Mouse (Mus musculus): ENCODE measurements around the gene Rcl1.
A peak's percentile ranks its signal among the peaks of the same experiment; 100 is the strongest.

The Rcl1 gene

DNA sequence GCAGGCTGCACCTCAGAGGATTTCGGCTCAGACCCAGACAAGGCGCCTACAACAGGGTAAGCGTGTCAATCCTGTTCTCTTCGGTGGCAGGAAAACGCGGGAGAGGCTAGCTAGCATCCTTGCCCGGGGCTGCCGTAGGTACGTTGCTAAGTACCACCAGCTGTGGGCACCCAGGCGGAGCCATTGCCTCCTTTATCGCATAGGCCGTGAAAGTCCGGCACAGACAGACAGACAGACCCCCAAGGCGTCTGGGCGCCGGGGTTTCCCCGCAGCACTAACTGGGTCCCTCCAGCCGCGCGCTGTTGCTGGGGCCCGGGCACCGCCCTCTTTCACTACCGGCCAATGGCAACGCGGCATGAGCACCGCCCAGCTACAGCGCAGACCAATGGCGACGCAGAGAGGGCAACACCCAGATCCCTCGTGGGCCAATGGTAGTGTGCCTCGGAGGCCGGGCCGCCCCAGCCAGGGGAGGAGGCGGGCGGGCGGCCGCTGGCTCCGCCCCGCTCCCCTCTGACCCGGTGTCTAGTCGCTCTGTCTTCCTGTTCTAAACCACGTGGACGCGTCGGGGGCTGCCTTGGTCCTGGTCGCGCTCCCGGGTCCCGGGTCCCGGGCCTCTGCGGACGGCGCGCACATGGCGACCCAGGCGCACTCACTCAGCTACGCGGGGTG, at the start of gene Rcl1:
Gene Rcl1 (plus strand): TSS at position 502 of the 669 bp plus-strand sequence.
- DNase-seq (ENCODE audit: low spot score) = peak; percentile 98

DNA sequence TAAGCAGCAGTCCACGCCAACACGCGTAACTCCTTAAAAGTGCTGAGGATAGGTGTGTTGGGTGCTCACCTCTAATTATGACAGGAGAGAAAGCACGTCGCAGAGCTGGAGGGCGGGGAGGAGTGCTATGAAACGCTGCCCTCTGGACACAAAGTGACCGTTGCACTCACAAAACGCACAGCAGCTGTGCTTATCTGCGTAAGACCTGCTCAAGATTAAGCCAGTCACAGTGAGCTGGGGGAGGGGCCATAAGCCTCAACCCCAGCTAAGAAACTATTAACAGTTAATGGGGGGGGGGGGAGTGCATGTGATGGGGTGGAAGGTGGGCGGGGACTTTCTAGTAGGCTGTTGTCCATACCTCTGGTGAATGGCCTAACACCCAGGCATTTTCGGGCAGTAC, 48.4 kb upstream of the Rcl1 start:
- no peak for DNase-seq (ENCODE audit: low spot score)

DNA sequence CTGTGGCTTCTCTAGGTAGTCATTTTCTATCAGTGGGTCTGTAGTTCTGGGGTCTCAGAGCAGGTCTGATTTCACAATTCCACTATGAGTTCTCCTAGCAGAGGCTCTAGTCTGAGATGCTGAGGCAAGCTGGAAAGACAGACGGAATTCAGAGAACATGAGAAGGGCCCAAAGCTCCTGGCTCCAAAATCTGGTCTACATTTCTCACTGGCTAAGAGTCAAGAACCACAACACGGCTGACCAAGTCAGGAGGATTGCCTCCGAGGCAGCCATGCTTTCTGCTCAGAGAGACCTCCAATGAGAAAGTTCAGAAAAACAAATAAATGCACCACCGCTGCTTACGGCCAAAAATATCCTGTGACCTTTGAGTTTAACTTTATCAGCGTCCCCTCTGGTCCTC, 46.6 kb upstream of the Rcl1 start:
- DNase-seq (ENCODE audit: low spot score) = no peak

DNA sequence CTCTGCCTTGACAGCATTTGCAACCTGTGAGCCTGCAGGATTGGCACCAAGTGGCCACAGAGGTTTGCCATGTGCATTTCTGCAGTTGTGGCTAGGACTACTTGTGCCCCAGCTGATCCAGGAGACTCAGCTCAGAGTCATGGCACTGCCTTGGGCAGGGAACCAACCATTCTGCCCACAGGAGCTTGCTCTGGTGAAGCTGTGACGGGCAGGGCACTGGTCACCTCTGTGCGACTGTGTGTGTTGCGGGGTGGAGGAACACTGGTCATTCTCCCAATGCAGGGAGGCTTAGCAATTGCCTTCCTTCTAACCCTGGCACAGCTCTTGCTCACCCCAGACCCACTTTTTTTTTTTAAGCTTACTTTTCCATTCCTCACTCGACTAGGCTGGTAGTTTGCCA, 45.7 kb upstream of the Rcl1 start:
- no peak for DNase-seq (ENCODE audit: low spot score)

DNA sequence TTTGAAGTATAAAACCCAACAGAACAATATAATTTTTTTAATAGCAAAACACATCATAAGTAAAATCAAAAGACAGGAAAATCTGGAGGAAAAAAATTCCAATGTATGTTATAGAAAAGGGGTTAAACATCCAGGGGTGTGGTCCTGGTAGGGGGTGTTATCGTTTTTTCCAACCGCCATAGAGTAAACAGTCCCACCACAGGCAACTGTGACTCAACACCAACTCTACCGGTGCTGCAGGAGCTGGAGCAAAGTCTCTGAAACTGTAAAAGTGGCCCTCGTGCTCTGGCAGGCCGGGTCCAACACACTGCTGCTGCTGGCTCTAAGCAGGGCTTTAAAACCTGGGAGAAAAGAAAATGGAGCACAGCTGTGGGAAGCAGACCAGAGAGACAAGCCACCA, 42.4 kb upstream of the Rcl1 start:
- no peak for DNase-seq (ENCODE audit: low spot score)

DNA sequence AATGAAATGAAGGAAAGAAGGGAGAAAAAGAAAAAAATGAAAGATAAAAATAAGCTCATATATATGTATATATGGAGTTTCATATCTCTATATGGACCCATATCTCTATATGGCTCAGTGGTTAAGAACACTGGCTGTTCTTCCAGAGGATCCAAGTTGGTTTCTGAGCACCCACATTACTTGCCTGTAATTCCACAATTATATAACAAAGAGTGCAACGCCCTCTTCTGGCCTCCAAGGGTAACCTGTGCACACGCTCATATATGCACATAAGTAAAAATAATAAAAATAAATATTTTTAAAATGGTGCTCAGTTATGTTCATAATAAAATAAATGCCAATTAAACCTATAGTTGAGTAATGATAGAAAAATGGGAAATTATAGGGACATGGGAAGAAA, 41.5 kb upstream of the Rcl1 start:
- no peak for DNase-seq (ENCODE audit: low spot score)

DNA sequence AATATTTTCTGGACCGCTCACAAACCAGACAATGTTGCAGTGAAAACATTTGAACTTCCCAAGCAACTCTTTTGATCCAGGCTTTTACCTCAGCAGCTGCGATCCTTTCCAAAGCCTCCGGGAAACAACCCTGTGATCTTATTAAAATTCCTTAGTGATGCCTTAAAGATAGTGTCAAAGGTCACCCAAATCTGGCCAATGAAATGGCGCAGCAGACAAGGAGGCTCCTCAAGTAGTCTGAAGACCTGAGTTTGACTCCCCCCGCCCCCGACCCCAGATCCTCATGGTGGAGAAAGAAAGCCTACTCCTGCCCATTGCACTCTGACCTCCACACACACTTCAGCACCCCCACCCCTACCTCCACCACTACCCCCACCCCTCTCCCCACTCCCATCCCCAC, 40.9 kb upstream of the Rcl1 start:
- DNase-seq (ENCODE audit: low spot score) = no peak

DNA sequence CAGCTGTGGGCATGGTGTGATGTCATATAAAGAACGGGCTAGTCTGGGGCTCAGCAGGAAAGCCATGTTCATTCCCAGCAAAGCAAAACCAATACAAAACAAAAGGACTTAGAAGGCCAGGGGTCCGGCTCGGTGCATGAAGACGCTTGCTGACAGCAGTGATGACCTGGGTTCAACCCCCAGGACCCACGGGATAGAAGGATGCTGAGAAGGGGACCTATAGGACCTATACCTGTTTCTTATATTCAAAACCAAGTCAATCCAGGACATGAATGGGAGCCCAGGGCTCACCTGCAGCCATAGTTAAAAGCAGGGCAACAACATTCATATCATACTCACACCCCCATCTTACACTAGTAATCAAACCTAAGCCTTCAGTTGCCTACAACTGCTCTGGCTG, 38.2 kb upstream of the Rcl1 start:
- DNase-seq (ENCODE audit: low spot score) = no peak

DNA sequence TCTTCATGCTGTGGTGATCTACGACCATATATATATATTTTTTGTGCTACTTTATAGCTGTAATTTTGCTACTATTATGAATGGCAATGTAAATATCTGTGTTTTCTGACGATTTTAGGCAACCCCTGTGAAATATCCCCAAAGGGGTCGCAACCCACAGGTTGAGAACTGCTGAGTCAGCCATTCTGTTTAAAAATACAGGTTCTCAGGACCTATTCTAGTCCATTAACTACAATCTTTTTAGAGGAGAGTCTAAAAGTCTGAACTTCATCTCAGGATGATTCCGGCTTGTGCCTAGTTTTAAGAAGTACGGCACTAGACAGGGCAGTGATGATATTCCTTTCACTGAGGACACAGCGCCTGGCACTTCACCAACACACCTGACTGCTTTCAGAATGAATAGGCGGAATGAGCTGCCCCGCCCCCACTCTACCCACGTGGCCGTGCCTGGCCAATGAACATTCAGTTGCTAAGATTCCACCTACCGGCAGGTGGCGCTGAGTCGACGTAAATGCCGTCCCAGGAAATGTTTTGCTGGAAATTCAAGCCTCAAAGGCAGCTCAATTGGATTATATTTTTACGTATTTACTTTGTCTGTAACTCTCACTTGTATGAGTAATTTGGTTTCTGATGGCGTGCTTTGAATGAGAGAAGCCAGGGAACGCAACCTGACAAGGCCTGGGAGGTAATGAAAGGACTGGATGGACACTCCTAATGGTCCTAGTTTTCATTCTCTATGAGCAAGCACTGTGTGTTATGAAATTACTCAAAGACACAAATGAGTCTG, 37.4 kb upstream of the Rcl1 start:
- peak; percentile 98 for DNase-seq (ENCODE audit: low spot score)

DNA sequence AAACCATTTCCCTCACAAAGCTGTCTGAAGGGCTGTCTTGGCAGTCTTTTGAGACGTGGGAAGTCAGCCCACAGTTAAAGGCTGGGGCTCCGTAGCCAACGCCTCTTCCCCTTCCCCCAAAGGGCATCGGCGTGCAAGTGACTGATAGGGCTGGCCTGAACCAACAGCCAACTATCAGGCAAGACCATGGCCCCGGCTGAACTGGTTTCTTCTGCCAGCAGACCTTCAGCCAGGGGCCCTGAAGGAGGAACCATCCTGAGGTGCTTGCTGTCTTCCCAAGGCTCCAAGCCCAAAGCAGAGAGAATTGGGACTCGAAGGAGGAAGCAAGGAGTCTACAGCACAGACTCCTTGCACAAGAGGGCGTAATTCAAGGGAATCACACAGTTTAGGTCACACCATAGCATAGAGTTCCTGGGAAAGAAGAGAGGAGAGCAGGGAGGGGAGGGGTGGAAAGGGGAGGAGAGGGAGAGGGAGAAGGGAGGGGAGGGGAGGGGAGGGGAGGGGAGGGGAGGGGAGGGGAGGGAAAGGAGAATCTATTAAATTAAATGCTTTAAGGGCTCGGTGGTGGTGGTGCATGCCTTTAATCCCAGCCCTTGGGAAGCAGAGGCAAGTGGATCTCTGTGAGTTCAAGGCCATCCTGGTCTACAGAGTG, 36.6 kb upstream of the Rcl1 start:
- DNase-seq (ENCODE audit: low spot score) = no peak

DNA sequence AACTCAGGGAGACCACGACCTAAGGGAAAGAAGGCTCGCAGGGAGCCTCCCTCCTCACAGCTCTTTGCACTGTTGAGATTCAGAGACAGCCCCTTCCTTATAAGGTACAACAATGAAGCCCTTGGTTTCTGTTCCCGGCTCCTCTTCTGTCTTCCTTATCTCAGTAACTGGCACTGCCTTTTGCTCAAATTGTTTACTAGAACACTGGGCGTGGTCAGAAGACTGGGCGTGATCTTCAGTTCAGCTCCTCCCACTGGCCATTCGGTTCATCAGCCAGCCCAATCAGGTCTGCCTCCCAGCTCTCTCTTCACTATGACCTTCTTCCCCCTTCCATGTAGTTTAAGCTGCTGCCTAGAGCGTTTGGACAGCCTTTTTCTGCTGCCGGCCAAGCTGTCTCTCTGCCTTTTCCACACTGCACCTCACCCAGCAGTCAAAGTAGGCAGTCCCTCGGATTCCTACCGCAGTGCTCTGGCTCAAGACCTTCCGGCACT, 34.1 kb upstream of the Rcl1 start:
- DNase-seq (ENCODE audit: low spot score) = peak; percentile 71

DNA sequence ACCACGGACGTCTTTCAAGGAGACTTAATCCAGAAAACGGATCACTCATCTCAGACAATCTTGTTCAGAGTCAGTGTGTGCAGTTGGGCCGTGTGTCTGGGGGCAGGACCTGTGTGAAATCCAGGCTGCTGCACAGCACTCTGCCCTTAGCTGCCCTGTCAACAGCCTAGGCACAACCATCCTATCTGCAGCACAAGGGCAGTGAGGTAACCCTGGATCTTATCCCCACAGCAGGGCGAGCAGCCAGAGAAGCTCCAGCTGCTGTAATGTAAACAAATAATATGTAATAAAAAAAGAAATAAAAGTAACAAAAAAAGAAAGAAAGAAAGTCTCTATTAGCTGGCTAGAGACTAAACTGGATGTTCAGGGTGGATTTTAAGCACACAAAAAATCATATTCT, 32.0 kb upstream of the Rcl1 start:
- DNase-seq (ENCODE audit: low spot score) = no peak

DNA sequence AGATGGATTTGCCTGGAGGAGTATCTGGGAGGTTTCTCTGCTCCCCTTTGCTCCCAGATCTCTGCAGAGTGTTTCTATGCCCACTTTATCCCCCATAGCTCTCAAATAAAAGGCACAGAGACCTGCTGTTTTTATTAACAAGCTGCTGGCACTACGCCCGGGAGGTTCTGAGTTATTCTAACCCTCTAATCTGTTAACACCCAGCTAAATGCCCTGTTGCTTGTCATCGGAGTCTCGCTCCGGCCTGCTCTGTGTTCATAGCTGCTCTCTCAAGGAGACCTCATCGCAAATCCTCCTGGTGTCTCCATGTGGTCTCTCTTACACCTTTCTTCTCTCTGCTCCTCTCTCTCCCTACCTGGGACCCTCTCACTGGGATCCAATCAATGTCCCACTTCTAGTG, 26.4 kb upstream of the Rcl1 start:
- DNase-seq (ENCODE audit: low spot score) = no peak

DNA sequence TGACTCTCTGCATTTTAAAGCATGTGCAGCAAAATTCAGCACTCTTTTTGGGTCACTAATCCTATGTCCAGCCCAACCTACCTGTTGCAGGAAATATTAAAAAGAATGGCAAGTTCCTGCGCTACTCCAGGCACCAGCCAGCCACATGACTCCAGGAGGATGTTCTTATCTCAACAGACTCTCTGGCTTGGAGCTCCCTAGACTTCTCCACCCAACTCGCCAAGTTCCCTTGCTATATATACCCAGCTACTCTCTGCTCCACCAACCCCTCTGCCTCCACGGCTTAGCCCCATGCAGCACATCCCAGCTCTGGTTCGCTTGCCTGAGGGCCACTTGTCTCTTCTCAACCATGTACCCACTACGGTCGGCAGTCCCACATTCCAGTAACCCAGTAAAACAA, 12.5 kb upstream of the Rcl1 start:
- no peak for DNase-seq (ENCODE audit: low spot score)

DNA sequence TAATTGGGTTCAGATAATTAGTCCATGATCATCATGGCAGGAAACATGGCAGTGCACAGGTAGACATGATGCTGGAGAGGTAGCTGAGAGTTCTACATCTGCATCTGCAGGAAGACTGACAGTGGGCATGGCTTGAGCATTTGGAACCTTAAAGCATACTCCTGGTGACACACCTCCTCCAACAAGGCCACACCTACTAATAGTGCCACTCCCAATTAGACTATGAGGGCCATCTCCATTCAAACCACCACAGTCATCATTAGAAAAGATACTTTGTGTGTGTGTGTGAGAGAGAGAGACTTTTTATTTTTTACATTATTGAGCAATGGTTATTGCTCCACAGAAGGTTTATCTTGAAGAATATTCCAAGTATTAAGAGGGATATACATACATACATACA, 9.0 kb upstream of the Rcl1 start:
- no peak for DNase-seq (ENCODE audit: low spot score)

DNA sequence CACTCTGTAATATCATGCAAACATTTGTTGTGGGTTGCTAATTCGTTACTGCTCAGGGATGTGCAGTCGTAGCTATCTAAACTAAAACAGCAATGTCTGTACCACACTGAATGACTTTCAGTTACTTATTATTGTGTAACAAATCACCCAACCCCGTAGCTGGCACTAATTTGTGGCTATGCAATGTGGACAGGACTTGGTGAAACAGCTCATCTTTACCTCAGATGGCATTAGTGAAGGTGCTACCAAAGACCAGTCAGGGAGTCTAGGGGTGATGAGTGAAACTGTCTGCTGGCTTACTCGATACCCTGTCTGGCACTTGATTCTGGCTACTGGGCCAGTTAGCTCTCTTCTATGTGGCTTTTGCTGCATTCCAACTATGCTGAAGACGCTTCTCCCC, 2.1 kb upstream of the Rcl1 start:
- DNase-seq (ENCODE audit: low spot score) = no peak

DNA sequence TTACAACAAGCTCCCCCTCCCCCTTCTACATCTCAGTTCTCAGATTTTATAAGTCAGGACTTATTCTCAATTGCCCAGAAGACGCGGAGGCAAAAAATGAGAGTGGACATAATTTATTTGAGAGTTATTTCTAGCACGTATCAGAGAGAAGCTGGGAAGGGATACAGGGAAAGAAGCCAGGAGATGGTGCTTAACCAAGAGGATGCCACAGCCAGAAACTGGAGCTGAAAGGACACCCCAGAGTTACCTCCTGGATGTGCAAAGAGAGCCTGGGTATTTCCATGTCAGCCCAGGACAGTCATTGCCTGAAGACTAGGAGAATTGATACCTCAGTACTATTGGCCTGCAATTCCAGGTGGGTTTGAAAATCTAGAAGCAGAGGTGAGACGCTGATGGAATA, 1.6 kb upstream of the Rcl1 start:
- no peak for DNase-seq (ENCODE audit: low spot score)

DNA sequence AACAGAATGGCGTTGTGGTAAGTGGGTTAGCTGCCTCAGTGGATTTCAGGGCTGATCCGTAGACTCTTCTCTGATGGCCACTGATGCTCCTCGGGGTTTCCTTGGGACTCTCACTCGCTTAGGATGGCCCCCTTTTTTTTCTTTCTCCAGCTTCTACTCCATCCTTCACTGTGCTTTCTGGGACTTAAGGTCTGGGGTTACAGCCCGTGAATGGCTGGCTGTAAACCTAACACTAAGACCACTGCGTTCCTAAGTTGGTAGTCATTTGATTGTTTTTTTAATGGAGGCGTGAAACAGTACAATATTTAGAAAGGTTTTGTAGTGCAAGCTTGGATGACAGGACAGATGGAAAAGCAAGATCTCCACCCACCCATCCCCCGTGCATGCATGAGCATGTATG, 914 bp upstream of the Rcl1 start:
- peak; percentile 10 for DNase-seq (ENCODE audit: low spot score)

DNA sequence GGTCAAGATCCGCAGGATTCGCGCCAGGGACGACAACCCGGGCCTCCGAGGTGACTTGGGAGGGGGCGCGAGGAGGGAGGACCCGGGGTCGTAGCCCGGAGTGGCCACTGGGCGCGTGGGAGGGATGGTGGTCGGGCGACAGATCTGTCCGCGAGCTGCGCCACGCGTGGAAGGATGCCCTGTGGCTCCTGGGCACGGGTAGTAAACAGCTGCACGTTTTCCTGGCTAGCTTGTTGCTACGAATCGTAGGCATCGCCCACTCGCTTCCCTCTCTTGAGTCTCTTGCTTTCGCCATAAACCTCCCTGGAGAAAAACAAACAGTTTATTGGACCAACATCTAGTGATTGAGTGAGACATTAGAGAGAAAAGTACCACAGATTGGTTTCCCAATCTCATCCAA, 416 bp downstream of the Rcl1 start:
- no peak for DNase-seq (ENCODE audit: low spot score)

DNA sequence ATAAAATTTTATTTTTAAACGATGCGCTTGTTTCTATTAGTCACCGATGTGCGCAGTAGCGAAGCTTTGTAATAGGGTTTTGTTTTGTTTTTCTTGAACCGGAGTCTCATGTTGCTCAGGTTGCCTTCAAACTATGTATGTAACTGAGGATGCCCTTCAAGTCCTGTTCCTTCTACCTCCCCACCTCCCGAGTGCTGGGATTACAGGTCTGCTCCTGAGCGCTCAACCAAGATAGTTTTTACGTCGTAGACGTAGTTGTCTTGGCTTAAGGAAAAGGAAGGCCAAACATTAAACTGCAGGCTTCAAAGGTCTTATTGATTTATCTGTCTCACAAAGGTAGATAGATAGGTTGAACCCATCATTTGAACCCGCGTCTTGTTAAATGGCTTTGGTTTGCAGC, 923 bp downstream of the Rcl1 start:
- no peak for DNase-seq (ENCODE audit: low spot score)

DNA sequence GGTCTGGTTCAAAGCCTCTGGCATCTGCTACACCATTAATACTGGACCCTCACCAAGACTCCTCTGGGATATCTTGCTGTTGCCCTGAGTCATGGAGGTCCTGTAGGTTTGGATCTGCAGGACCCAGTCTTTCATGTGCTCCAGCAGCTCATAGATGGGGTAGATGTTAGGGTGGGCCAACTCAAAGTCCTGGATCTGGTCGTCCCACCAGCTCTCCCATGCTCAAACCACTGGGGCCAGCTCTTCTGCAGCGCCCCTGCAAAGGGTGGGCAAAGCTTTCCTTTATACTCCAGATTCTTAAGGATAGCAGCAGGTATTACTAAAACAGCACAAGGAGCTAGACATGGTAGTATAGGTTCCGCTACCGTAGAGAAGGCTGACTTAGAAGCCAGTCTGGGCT, 4.6 kb downstream of the Rcl1 start:
- no peak for DNase-seq (ENCODE audit: low spot score)

DNA sequence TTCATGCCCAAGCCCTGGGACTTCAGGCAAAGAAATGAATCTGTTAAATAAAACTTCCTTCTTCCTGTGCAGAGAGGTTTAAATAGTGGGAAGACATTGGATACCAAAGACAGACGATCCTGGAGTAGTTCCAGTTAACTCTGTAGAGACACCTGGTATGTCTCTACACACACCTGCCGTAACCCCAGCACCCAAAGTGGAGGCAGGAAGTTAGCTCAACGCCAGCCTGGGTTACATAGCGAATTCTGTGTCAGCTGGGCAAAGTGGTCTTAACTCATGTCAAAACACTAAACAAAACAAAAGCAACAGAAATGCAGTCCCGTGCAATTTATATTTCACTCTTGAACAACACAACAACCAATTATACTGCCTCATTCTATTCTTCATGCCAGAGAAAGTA, 5.1 kb downstream of the Rcl1 start:
- DNase-seq (ENCODE audit: low spot score) = no peak

DNA sequence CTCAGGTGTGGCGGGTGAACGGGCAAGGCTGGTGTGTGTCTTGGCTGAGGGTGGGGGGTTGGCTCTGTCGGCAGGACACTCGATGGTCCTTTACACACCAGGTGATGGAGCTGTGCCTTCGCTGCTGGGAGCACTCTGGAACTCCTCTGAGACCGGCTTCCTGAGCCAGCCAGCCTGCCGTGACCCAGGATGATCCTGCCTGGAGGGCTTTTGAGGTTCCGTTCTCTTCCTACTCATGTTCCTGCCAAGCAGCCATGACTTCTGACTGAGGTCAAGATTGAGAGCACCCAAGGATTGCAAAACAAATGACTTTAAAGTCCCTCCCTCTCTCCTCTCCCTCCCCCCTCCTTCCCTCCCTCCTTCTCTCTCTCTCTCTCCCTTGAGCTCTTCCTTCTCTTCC, 11.5 kb downstream of the Rcl1 start:
- DNase-seq (ENCODE audit: low spot score) = no peak

All from retina, embryonic 14.5 days (tissue).